Mouse (Mus musculus) kidney, postnatal 0 days (tissue): Measurements from ENCODE around the gene 4922502D21Rik. TPM values are rescaled to one million over a fixed set of nuclear protein-coding genes. Genes with fewer than 3 reads are reported as not detected.

Experiments
- ATAC-seq: fragments of 200-750 bp; cut with Nextera tagmentation; replicated peaks from 2 replicates; pipeline ENCODE4 v1.8.0; 2017; ENCODE audit warnings: low read depth, moderate number of reproducible peaks, moderate TSS enrichment, moderate library complexity; ENCODE audit not compliant: low FRiP score
- DNase-seq: peaks from one replicate; pipeline ENCODE4 v3.0.0-alpha.2; 2016; ENCODE audit warnings: low spot score
- H3K27ac ChIP-seq: fragments of 300-500 bp; sonication (generic); 2 replicates; pipeline ENCODE4 v1.5.1; 2014; ENCODE audit warnings: mild to moderate bottlenecking
- H3K27me3 ChIP-seq: fragments of 300-500 bp; sonication (generic); 2 replicates; pipeline ENCODE4 v1.6.1; 2014; ENCODE audit warnings: low read length, mixed read lengths; ENCODE audit not compliant: insufficient read depth
- H3K36me3 ChIP-seq: fragments of 300-500 bp; sonication (generic); 2 replicates; pipeline ENCODE4 v1.6.1; 2014; ENCODE audit warnings: low read length, mixed read lengths; ENCODE audit not compliant: insufficient read depth
- H3K4me1 ChIP-seq: fragments of 300-500 bp; sonication (generic); replicated peaks from 2 replicates; pipeline ENCODE4 v1.6.1; 2014; ENCODE audit warnings: antibody characterized with exemption, low read length, mixed read lengths; ENCODE audit not compliant: insufficient read depth
- H3K4me2 ChIP-seq: fragments of 300-500 bp; sonication (generic); 2 replicates; pipeline ENCODE4 v1.6.1; 2014; ENCODE audit warnings: mild to moderate bottlenecking, low read length, moderate library complexity, mixed read lengths
- H3K4me3 ChIP-seq: fragments of 300-500 bp; sonication (generic); replicated peaks from 2 replicates; pipeline ENCODE4 v1.5.1; 2014; ENCODE audit warnings: low read depth, low read length
- H3K9ac ChIP-seq: fragments of 300-500 bp; sonication (generic); 2 replicates; pipeline ENCODE4 v1.6.1; 2014; ENCODE audit warnings: low read depth, low read length
- H3K9me3 ChIP-seq: fragments of 300-500 bp; sonication (generic); replicated peaks from 2 replicates; pipeline ENCODE4 v1.6.1; 2016; ENCODE audit warnings: low read length, inconsistent platforms, mixed read lengths
- CTCF ChIP-seq: IDR thresholded peaks from 2 replicates; pipeline ENCODE4 v1.5.1; 2016; ENCODE audit warnings: antibody characterized with exemption, low read depth, mild to moderate bottlenecking, moderate library complexity
- WGBS: fragments of 180-500 bp; shearing (Covaris S2); extraction: QIAGEN DNeasy Blood & Tissue Kit; methylation state at CpG from one replicate; pipeline ENCODE4 v1.1.7; 2014; 5-methylcytosine and 5-hydroxymethylcytosine counted together
- polyA plus RNA-seq: library from polyadenylated mRNA; unstranded; fragments of >200 nt; fragmentation: Nextera tagmentation; extraction: Ambion mirVana; gene quantifications from 2 replicates; pipeline ENCODE4 v1.2.1, GENCODE M21; 2015

Gene 4922502D21Rik
- not detected in 2 replicates for polyA plus RNA-seq

DNA sequence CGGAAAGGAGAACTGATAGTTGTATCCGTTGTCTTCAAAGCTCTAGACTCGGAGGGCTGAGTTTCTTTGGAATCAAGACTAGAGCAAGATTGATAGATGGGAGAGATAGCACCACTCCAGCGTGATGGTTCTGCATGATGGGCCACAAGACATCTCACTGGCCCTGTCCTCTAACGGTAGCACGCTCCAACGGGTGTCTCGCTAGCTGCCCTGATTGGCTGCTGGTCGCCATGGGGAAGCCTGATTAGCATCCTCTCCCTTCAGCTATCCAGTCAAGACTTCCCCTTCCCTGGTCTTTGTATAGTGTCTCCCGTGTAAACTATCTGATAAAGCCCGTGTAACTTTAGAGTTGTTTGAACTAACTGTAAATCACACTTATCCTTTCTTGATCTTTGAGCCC is at the start of gene 4922502D21Rik:
Gene 4922502D21Rik, minus strand, starts transcription at position 187 of the 400 bp plus-strand sequence.
- Histone ChIP-seq H3K4me2 (no peak within 1 kb of the TSS), H3K36me3 (no peaks in the 10 kb centered on the region), H3K9ac (no peak within 1 kb of the TSS), H3K4me3 (no peak within 1 kb of the TSS), H3K4me1 (no peaks in the 10 kb centered on the region), H3K27ac (no peak within 1 kb of the TSS), H3K9me3 (no peaks in the 10 kb centered on the region), H3K27me3 (no peaks in the 10 kb centered on the region)
- no peak for TF ChIP-seq CTCF
- 0 out of 2 replicates have a peak, but pooled peaks have one; percentile 25 for ATAC-seq
- peak; percentile 5 for DNase-seq
- WGBS = 37% methylated on average over 11 of the region's 11 CpGs

DNA sequence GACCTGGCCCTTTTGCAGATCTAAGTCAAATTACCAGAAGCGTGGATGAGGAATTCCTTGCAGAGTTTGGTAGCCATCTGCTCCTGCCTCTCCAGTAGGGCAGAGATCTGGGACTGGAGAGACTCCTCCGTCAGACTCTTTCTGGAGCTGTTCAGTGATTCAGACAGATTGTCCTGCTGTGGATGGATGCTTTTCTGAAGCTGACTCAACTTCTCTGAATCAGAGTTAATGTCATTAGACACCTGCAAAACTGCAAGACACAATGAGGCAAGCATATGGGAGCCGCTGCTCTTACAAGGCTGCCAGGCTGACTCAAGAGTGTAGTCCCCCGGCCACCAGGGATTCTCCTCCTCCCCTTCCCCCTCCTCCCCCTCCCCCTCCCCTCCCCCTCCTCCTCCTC is 48.9 kb upstream of the 4922502D21Rik start:
- Histone ChIP-seq H3K4me3 (no peak overlapping the region), H3K9me3 (no peaks in the 10 kb centered on the region), H3K27ac (no peak overlapping the region), H3K36me3 (no peaks in the 10 kb centered on the region), H3K27me3 (no peaks in the 10 kb centered on the region), H3K9ac (no peak overlapping the region), H3K4me1 (no peaks in the 10 kb centered on the region), H3K4me2 (no peak overlapping the region)
- 66% methylated on average over 4 of the region's 4 CpGs for WGBS
- no peak for TF ChIP-seq CTCF
- no peak for DNase-seq
- no peak for ATAC-seq

DNA sequence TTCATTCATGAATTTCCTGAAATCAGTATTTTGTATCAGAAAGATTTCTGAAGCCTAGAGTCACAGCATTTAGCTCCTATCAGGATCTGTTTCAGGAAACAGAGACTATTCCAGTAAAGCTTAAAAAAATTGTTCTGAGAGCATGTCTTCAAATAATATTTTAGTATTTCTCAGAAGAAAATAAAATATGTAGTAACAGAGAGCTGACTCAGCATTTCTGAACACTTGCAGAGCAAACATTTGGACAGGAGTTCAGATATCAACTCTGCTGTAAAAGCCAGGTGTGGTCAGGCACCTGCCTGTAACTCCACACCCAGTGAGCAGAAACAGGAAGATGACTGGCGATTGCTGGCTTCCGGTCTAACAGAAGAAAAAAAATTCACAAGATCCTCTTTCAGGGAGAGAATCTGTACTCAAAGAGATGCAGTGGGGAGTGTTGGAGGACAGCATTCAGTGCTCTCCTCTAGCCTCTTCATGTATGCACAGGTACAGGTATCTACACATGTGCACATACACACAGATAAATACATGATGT is 43.4 kb upstream of the 4922502D21Rik start:
- H3K27me3 ChIP-seq = no peaks in the 10 kb centered on the region
- no peaks in the 10 kb centered on the region for H3K36me3 ChIP-seq
- no peak for ATAC-seq
- no peak overlapping the region for H3K4me2 ChIP-seq
- H3K4me3 ChIP-seq = no peak overlapping the region
- no peak for TF ChIP-seq CTCF
- no peak overlapping the region for H3K9ac ChIP-seq
- H3K9me3 ChIP-seq = no peaks in the 10 kb centered on the region
- no peak for DNase-seq
- no peaks in the 10 kb centered on the region for H3K4me1 ChIP-seq
- H3K27ac ChIP-seq = no peak overlapping the region
- 79% methylated on average over 2 of the region's 2 CpGs for WGBS

DNA sequence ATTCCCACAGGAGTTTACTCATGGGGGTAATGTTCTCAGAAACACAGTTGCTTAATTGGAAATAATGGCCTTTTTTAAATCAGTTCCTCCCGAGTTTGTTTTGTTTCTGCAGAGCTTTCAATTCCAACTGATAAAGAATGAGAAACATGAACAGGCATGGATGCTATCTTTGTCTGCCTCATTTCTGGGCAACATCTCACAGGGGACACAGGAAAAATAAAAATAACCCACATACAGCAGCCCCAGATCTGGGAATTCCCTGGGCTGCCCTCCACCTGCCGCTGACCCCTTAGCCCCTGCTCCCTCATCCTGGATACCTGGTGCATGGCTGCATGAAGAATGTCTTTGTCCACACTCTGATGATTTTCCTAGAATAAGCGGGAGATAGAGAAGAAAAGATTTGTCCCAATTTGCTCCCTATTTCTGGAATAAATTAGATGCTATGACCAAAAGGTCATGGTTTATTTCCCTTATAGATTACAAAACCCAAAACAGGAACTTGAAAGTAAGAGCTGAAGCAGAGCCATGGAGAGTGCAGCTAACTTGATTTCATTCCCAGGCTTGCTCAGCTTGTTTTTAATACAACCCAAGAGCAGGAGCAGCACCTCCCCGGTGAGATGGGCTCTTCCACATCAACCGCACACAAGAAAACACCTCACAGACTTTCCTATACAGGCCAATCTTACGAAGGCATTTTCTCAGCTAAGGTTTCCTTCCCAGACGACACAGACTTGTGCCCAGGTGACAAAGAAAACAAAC is 38.0 kb upstream of the 4922502D21Rik start:
- H3K4me1 ChIP-seq = no peaks in the 10 kb centered on the region
- 55% methylated on average over 7 of the region's 7 CpGs for WGBS
- no peaks in the 10 kb centered on the region for H3K36me3 ChIP-seq
- DNase-seq = no peak
- no peak overlapping the region for H3K4me3 ChIP-seq
- H3K27ac ChIP-seq = no peak overlapping the region
- no peak for ATAC-seq
- no peak overlapping the region for H3K9ac ChIP-seq
- no peaks in the 10 kb centered on the region for H3K9me3 ChIP-seq
- no peak for TF ChIP-seq CTCF
- H3K27me3 ChIP-seq = no peaks in the 10 kb centered on the region
- H3K4me2 ChIP-seq = no peak overlapping the region

DNA sequence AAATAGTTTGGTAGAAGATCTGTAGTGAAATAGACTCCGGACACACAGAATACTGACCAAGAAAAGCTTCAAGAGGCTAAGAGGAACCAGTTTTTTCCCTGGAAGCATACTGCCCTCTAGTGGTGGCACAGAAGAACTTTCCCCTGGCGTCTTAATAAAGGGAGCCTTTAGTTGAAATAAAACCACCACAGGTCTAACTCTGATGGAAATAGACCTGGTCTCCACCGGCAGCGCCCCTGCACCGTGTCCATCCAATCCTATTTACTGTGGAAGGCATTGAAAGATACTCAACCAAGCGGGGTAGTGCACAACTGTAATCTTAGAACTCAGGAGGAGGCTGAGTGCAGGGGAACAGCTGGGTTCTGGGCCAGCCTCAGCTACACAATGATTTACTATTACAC is 34.4 kb upstream of the 4922502D21Rik start:
- no peak overlapping the region for H3K4me3 ChIP-seq
- no peaks in the 10 kb centered on the region for H3K9me3 ChIP-seq
- H3K36me3 ChIP-seq = no peaks in the 10 kb centered on the region
- peak; percentile 91 for TF ChIP-seq CTCF
- H3K9ac ChIP-seq = no peak overlapping the region
- H3K27ac ChIP-seq = no peak overlapping the region
- WGBS = 10% methylated on average over 6 of the region's 6 CpGs
- H3K27me3 ChIP-seq = no peaks in the 10 kb centered on the region
- no peaks in the 10 kb centered on the region for H3K4me1 ChIP-seq
- peak; percentile 93 for DNase-seq
- H3K4me2 ChIP-seq = no peak overlapping the region
- ATAC-seq = peak; percentile 49; the same call in 1 of the 2 replicates

DNA sequence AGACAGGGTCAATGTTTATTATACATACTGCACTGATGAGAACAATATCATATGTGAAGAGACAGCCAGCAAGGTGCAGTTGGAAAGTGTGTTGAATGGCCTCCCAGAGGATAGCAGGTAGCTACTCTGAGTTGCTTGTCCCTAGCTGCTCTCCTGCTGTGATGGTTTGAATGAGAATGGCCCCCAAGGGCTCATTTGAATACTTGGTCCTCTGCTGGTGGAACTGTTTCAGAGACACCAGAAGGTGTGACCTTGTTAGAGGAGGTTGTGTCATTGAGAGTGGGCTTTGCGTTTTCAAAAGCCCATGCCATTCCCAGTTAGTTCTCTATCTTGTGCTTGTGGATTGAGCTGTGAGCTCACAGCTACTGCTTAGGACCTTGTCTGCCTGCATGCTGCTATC is 32.3 kb upstream of the 4922502D21Rik start:
- H3K9me3 ChIP-seq = no peaks in the 10 kb centered on the region
- WGBS = 53% methylated on average over 1 of the region's 1 CpGs
- no peak overlapping the region for H3K4me2 ChIP-seq
- DNase-seq = no peak
- no peak overlapping the region for H3K4me3 ChIP-seq
- no peak overlapping the region for H3K27ac ChIP-seq
- no peak for TF ChIP-seq CTCF
- H3K4me1 ChIP-seq = no peaks in the 10 kb centered on the region
- no peak overlapping the region for H3K9ac ChIP-seq
- no peaks in the 10 kb centered on the region for H3K36me3 ChIP-seq
- no peaks in the 10 kb centered on the region for H3K27me3 ChIP-seq
- no peak for ATAC-seq
